ENCODE assay signal across 7 mouse cellular contexts in genomic region chr1:118627781-118628464, GRCm38 (mm10). TPM values are rescaled to one million over a fixed set of nuclear protein-coding genes. Genes with fewer than 3 reads are reported as not detected.
DNase-seq lines count a peak whose midpoint lies in the region; ATAC-seq lines count a peak whose summit lies in the region.

TSS of gene Tfcp2l1 (plus strand) at chr1:118627945.

- under 1% methylated on average over 48 of the region's 48 CpGs for WGBS in hindbrain, embryonic 15.5 days
- WGBS in limb, embryonic 13.5 days: under 1% methylated on average over 48 of the region's 48 CpGs
- WGBS in midbrain, embryonic 14.5 days: under 1% methylated on average over 48 of the region's 48 CpGs

- H3K9ac ChIP-seq in hindbrain, embryonic 15.5 days: peak within 1 kb of the TSS; percentile 46
- peak within 1 kb of the TSS; percentile 65 for H3K9ac ChIP-seq in limb, embryonic 13.5 days
- H3K9ac ChIP-seq in midbrain, embryonic 14.5 days (replicated peaks; ENCODE audit: low read length): peak within 1 kb of the TSS; percentile 48

- DNase-seq in adrenal gland, postnatal 14 days: peak; percentile 91
- peak; percentile 77 to 81 for DNase-seq in gastrocnemius, adult 8-10 months (ENCODE audit: low spot score in 2 of 2)
- peak; percentile 75 for DNase-seq in midbrain, embryonic 14.5 days
- peak; percentile 35 to 45 for DNase-seq in spleen, adult 18-20 months

- H3K9me3 ChIP-seq in hindbrain, embryonic 15.5 days: no peaks in the 10 kb centered on the region
- no peaks in the 10 kb centered on the region for H3K9me3 ChIP-seq in limb, embryonic 13.5 days
- H3K9me3 ChIP-seq in midbrain, embryonic 14.5 days (ENCODE audit: control insufficient read depth, low read length): no peaks in the 10 kb centered on the region

- no peaks in the 10 kb centered on the region for H3K36me3 ChIP-seq in hindbrain, embryonic 15.5 days
- no peaks in the 10 kb centered on the region for H3K36me3 ChIP-seq in limb, embryonic 13.5 days
- H3K36me3 ChIP-seq in midbrain, embryonic 14.5 days (ENCODE audit: control insufficient read depth, insufficient read depth, low read length): no peaks in the 10 kb centered on the region

- no peak within 1 kb of the TSS for H3K27ac ChIP-seq in hindbrain, embryonic 15.5 days (replicated peaks)
- no peak within 1 kb of the TSS for H3K27ac ChIP-seq in limb, embryonic 13.5 days
- H3K27ac ChIP-seq in midbrain, embryonic 14.5 days (replicated peaks; ENCODE audit: low read depth, low read length): no peak within 1 kb of the TSS

- peak within 1 kb of the TSS; percentile 58 for H3K4me3 ChIP-seq in hindbrain, embryonic 15.5 days
- H3K4me3 ChIP-seq in limb, embryonic 13.5 days: peak within 1 kb of the TSS; percentile 56
- peak within 1 kb of the TSS; percentile 53 for H3K4me3 ChIP-seq in midbrain, embryonic 14.5 days (replicated peaks; ENCODE audit: low read depth, low read length)

- peak; percentile 95 for ATAC-seq in common myeloid progenitor, adult 5-6 weeks (replicated peaks; ENCODE audit: low read depth, poor library complexity, severe bottlenecking)
- peak; percentile 89 for ATAC-seq in hindbrain, embryonic 15.5 days (ENCODE audit: low FRiP score, low read depth)
- peak; percentile 70 for ATAC-seq in limb, embryonic 13.5 days (ENCODE audit: low FRiP score, low read depth)
- ATAC-seq in midbrain, embryonic 14.5 days (ENCODE audit: low FRiP score, low TSS enrichment): peak; percentile 83

- H3K4me2 ChIP-seq in hindbrain, embryonic 15.5 days: peak within 1 kb of the TSS; percentile 99
- peak within 1 kb of the TSS; percentile 97 for H3K4me2 ChIP-seq in limb, embryonic 13.5 days (replicated peaks)
- H3K4me2 ChIP-seq in midbrain, embryonic 14.5 days (ENCODE audit: low read length): peak within 1 kb of the TSS; percentile 98

- H3K4me1 ChIP-seq in hindbrain, embryonic 15.5 days (replicated peaks): peaks cover 13% of the 10 kb centered on the region
- H3K4me1 ChIP-seq in limb, embryonic 13.5 days: peaks cover 14% of the 10 kb centered on the region
- H3K4me1 ChIP-seq in midbrain, embryonic 14.5 days (ENCODE audit: control insufficient read depth, insufficient read depth, low read length): peaks cover 11% of the 10 kb centered on the region

- peaks cover 19% of the 10 kb centered on the region for H3K27me3 ChIP-seq in hindbrain, embryonic 15.5 days
- peaks cover 37% of the 10 kb centered on the region for H3K27me3 ChIP-seq in limb, embryonic 13.5 days
- H3K27me3 ChIP-seq in midbrain, embryonic 14.5 days (ENCODE audit: control insufficient read depth, insufficient read depth, low read length): peaks cover 11% of the 10 kb centered on the region; the same call in 1 of the 2 replicates

RNA-seq across cellular contexts. Expression of gene Tfcp2l1, which starts in this region (rescaled TPM):
- 0.56 and 1.7 TPM in 2 replicates for total RNA-seq in adrenal gland, postnatal 14 days (2021)
- total RNA-seq in common myeloid progenitor, adult 5-6 weeks (2017): 0.10 and 1.1 TPM in 2 replicates
- total RNA-seq in gastrocnemius, adult 8-10 months (2022): 1 to 10 TPM; 2.6 to 8.5 (median 6.5) TPM
- polyA plus RNA-seq in hindbrain, embryonic 15.5 days (2015; fragmentation: Nextera tagmentation; extraction: Ambion mirVana): 0.41 and 0.75 TPM in 2 replicates
- 0.50 and 0.64 TPM in 2 replicates for polyA plus RNA-seq in limb, embryonic 13.5 days (2015; fragmentation: Nextera tagmentation; extraction: Ambion mirVana)
- polyA plus RNA-seq in midbrain, embryonic 14.5 days (2014; fragmentation: Nextera tagmentation; extraction: Ambion mirVana): 0.26 and 0.62 TPM in 2 replicates

Comparison
In these comparisons a context has a peak if more than half of its experiments do, and no peak if none do; other contexts are left out.
1. Peak in ATAC-seq, H3K4me3 ChIP-seq, H3K9ac ChIP-seq and H3K4me2 ChIP-seq in hindbrain, embryonic 15.5 days; RNA of the gene not detected or under 1 TPM.
2. Peak in ATAC-seq, H3K4me3 ChIP-seq, H3K9ac ChIP-seq and H3K4me2 ChIP-seq in limb, embryonic 13.5 days; RNA of the gene not detected or under 1 TPM.
3. Peak in DNase-seq, ATAC-seq, H3K4me3 ChIP-seq, H3K9ac ChIP-seq and H3K4me2 ChIP-seq in midbrain, embryonic 14.5 days; RNA of the gene not detected or under 1 TPM.
4. DNase-seq: peak in every context shown above with its lines; median percentile 91 in adrenal gland, postnatal 14 days; 79 in gastrocnemius, adult 8-10 months; 75 in midbrain, embryonic 14.5 days; 40 in spleen, adult 18-20 months.